Mouse (Mus musculus): ENCODE data around the gene Tfpt.
A peak's percentile ranks its signal among the peaks of the same experiment; 100 is the strongest.

The Tfpt gene

DNA sequence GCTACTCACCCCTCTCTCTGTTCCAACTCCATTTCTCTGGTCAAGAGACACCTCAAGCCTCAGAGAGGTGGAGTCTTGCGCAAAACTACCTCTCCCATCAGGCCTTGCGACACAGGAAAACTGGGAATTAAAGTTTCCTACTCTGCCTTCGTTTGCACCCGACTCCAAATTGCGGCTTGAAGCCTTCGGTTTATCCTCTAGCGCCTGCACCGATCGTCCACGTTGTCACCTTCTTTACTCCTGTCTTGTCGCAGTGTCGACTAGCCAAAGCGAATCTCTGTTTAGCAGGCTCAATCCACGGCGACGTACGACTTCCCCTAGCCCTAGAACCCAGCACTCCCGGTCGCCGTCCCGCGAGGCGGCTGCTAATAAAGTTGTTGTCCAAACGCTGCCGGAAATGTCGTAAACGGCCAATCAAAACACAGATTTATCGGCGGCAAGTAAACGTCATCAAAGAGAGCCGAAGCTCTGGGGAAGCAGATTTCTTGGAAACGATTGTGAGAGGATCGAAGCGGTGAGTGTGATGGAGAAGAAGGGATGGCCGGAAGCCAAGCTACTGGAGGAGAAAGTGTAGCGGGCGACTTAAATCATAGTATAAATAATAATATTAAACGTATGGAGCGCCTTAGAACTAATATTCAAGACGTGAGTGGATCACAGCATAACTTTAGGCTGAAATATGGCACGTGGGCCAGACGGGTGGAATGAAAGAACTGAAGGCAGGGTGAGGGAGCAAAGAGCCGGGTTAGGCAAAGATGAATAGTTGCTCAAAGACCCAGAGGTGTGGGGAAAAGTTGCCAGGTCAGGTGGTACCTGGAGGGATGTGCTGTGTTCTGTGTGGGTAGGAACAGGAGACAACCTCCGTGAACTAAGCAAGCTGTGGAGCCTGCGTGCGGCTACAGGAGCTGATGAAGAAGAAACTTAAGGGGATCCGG is at the start of gene Tfpt, which contains the start of gene Prpf31:
Gene Tfpt (minus strand): TSS at position 387 of the 935 bp plus-strand sequence.
Gene Prpf31 (plus strand): TSS at position 443 of the 935 bp plus-strand sequence.
- peak; percentile 92 to 95 for DNase-seq

DNA sequence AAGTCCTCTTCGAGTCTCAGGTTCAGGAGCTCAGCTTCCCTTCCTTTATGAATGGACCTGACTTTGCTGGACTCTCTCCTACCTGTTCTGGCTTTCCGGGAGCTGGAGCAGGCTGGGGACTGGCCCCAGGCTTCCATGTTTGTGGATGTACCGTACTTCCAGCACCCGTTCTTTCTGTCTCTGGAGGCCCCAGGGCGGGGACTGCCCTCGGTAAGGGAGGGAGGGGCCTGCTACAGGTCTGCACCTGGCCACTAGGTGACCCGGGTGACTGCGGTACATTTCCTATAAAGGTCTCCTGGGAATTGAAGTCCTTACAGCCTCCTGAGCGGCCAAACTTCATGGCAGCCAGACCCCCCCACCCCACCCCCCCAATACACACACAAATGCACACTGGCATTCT is 47.6 kb upstream of the Tfpt start, which contains the start of gene Tmc4:
Gene Tmc4 (minus strand): TSS at position 212 of the 400 bp plus-strand sequence.
- DNase-seq, result peak; percentile 58 to 86

DNA sequence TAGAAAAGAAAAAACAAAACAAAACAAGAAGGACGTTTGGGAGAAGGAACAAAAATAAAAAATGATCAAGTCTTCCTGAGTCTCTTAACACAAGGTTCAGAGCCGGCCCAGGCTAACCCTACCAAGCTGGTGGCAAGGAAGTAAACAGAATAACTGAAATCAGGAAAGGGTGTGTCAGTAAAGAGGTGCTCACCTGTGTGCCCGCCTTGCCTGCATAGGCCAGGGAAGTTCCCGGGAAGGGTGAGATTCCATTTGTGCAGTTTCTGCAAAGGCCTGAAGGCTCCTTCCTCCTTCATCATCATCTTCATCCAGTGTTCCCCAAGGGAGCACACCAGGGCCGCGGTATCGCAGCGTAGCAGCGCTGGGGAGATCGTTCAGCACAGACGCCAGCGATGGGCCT is 46.6 kb upstream of the Tfpt start:
- no peak for DNase-seq

DNA sequence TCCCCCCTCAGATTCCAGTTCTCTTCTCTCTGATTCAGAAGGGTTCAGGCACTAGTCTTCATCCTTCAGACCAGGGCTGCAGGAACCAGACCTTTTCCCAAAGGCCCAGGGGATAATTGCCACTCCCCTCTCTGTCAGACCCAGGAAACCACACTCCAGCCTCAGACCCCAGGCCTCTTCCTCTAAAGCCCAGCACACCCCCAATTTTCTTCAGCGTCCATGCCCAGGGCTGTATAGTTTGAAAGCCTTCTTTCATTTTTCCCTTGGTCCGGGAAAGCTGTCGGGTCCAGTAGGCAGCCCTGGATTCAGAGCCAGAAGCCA is 45.5 kb upstream of the Tfpt start:
- DNase-seq, result no peak

DNA sequence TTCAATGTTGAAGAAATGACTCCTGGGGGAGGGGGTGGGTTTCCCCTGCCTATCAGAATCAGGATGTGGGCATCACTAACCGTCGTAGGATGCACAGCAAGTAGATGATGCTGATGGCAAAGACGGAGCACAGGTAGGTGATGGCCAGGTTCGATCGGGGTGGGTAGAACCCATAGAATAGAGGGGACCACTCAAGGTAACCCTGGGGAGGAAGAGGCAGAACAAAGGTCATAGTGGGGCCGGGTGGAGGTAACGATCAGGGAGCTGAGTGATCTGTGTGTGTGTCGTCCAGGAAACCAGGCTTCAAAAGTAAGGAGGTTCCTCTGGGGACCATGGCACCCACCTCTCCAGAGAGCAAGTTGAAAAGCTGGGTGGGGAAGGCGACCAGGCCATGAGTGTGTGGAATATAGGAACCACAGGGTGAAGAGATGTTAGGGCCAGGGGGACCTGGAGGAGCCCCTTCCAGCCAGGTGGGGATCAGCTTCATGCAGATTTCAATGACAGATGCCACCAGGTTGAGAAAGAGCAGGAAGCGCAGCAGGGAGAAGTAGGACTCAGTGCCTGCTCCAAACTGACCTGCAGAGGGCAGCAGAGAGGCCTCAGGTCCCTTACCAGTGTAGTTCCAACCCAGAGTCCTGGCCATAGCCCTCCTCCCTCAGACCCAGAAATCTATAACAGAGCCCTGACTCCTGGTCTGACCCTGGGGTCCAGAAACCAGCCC is 44.9 kb upstream of the Tfpt start:
- DNase-seq, result peak; percentile 86 to 93

DNA sequence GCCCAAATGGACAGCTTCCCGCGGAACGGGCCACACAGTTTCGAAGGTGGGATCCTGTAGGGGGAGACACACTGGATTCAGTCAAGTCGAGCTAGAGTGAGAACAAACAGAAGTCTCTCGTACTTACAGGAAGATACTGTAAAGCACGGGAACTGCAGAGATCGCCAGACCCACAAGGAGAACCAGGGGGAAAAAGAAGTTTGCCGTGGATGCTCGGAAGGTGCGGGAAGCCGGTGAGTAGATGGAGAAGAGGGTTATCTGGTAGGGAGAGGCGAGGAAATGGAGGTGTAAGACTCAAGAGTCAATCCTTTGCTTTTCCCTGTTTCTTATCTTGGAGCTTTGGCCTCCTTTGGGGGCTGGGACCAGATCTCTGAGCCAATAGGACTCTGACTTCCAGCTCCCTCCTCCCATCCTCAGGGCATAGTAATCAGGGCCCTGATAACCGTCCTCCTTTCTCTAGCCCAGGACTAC is 37.2 kb upstream of the Tfpt start:
- DNase-seq, result no peak

DNA sequence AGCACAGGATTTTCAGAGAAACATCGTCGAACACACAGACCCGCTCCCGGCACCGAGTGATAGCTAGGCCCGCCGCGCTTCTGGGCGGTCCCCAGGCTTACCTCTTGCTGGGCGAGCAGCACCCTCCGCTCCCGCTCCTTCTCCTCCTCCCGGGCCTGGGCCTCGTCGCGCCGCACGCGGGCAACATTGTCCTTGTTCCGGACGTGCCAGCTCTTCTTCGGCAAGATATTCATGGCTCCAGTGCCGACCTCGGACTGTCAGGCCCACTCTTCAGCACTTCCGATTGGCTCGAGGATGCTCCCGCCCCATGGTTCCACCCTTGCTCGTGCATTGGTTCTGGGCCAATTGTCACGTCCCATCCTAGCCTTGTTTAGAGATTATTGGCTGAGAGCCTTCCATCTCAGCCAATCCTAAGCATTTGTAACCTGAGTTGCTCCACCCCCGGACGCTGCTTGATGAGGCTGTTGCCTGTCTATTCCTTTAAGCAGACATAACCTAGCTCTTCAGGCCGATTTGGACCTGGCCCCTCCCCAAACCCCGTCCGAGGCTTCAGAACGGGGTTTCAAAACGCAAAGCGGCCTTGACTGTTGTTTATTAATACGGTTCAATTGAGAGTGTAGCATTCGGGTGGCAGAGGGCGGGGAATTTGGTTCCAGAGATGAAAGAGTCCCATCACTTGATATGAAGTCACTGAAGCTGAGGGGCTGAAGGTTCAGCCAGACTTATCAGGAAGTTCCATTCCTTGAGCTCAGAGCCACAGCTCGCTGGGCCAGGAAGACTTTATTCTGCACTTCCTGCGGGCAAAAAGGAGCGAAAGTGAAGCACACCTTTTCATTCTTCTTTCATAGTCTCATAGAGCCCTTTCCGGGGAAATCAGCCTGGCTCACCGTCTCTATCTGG is 35.7 kb upstream of the Tfpt start, which contains the start of gene Leng1:
Gene Leng1 (minus strand): TSS at position 626 of the 900 bp plus-strand sequence.
- DNase-seq, result peak; percentile 99

DNA sequence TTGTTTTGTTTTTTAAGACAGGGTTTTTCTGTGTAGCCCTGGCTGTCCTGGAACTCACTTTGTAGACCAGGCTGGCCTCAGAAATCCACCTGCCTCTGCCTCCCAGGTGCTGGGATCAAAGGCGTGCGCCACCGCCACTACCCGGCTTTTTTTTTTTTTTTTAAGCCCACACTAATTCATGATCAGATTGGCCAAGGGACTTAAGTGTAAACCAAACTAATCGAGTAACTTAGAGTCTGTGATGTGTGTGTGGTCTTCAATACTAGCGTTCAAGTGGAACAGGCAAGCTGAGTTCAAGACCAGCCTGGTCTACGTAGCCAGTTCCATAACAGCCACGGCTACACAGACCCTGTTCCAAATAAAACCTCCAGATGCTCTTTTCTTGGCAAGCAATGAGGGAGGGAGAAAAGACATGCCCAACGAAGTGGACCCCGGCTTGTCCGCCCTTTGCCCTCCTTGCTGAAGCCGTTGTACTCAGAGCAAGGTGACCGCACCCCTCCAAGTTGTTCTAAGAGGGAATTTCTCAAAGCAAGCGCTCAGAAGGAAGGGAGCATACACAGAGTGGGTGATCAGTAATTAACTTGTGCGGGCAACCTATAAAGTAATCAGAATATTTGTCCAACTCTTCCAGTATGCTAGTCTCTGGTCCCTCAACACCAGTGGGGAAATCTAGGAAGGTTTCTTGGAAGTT is 34.9 kb upstream of the Tfpt start:
- DNase-seq, result peak; percentile 57 to 83

DNA sequence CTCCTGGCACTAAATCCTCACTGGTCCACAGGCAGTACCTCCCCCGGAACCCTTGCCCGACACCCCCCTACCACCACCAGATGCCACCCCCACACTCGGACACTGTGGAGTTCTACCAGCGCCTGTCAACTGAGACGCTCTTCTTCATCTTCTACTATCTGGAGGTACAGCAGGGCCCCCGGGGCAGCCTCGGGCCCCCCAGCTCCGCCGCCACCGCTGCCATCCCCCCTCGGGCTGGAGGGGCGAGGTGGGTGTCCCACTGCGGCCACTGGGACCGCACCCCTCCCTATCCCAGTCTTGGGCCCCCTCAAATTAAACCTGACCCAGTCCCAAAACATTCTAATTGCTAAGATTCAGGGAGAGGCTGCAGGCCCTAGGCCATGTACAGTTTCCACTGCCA is 28.8 kb upstream of the Tfpt start:
- no peak for DNase-seq

DNA sequence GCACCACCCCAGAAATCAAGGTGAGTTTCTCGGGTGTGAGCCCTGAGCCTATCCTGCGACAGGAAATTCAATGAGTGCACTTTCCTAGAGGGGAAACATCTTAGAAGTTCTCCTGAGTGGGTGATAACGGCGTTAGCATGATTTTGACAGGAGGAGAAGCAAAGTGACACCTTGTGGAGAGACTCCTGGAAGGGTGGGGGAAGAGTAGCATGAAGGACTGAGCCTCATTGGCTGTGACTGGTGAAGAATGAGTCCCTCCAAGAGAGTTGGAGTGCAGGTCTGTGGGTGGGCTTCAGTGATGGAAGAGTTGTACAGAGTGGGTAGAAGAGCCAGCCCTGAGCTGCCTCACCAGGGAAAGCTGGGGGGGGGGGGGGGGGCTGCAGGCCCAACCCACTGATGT is 27.2 kb upstream of the Tfpt start:
- DNase-seq, result no peak

DNA sequence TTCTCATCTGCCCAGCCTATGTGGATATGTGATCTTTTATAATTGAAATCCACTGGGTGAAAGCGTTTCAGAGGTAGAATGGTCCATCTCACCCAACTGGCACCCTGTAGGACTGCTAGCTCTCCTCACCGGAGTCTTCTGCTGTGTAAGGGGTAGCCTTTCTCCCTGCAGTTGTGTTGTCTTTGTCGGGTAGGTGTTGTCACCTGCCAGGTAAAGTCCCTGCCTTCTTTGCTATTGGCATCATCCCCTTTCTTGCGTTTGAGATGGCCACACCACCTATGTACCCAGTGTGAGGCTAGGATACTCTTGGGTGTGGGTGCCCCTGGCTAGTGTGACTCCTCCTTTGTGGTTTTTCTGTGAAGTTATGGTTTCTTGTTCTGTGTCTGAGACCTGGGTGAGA is 16.9 kb upstream of the Tfpt start:
- no peak for DNase-seq

DNA sequence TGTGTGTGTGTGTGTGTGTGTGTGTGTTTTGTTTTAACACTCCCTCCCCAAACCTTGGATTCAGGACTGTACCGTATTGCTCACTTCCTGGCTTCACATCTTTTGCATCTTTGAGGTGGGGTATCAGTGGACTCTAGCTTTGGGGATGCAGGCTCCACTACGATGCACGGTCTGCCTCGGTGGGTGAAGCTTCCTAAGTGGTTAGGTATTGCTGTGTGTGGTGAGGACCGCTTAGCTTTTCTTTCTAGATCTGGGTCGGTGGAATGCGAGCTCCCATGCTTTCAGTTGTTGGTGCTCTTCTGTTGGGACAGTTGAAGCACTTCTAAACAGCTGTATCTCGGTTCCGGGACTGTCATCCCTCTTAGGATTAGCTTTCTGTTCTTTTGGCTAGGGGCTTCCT is 16.5 kb upstream of the Tfpt start:
- no peak for DNase-seq

DNA sequence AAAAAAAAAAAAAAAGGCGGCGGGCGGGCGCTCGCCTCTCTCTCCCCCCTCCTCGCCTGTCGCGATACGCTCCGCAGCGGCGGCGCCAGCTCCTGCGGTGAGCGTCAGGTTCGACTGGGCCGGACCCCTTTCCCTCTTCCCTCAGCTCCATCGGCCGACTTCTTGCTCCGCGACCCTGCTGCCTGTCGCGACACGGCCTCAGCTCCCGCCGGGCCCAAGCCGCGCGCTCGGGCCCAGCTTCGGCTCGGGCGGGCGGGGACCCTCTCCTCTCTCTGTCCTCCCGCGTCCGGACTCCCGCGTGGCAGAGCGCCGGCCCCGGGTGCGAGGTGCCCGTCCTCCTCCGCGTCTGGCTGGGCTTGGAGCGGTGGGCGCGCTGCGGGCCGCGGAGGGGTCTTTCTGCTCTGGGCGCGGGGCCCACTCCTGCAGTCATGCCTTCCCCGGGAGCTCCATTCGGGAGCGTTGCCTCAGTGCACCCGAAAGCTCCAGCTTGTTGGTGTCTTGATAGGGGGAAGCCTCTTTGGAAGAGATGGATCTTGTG is 15.8 kb upstream of the Tfpt start:
- no peak for DNase-seq

DNA sequence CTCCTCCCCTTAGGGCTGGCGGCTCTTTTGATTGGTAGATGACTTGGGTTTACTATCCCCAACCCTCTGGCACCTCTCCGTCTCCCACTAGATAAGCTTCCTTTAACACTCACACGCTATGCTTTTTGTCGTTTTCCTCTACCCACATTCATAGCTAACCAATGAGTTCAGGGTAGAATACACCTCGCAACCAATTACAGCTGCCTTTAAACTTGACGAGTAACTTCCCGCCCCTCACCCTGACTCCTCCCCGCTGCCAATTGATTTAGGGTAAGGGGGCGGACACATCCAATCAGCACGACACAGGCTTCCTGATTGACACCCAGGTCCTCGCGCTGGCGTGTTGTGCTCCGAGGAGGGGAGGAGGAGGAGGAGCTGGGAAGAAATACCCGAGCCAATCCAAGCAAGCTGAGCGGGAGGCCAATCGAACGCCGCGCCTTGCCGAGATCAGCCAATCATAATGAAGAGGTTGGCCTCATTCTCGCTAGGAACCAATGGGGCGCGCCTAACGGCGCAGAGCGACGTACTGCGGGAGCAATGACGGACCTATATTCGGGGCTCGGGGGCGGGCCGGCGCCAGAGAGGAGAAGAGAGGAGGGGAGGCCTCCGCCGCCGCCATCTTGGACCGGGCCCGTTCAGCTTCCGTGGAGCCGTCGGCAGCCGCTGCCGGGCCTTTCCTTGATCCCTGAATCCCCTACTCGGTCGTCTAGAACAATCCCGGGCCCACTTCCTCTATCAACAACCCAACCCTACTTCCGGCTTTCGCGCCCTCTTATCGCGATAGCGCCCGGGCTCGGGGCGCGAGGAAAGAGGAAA is 15.2 kb upstream of the Tfpt start, which contains the start of gene Cnot3:
Gene Cnot3 (plus strand): TSS at position 597 of the 816 bp plus-strand sequence.
- DNase-seq, result peak; percentile 98 to 100

DNA sequence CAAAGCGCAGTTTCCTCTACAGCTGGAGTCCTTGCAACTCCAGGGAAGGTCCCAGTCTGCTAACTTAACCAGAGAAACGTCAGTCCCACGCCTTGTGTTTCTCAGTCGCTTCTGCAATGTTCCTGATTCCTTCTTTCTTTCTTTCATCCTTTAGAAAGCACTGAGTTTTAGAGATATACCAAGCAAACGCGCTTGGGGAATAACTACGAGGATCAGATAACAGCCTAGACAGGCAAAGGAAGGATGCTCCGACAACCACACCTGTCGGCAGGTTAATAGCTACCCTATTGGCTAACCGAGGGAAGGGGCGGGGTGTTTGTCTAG is 14.6 kb upstream of the Tfpt start:
- peak; percentile 94 to 96 for DNase-seq

DNA sequence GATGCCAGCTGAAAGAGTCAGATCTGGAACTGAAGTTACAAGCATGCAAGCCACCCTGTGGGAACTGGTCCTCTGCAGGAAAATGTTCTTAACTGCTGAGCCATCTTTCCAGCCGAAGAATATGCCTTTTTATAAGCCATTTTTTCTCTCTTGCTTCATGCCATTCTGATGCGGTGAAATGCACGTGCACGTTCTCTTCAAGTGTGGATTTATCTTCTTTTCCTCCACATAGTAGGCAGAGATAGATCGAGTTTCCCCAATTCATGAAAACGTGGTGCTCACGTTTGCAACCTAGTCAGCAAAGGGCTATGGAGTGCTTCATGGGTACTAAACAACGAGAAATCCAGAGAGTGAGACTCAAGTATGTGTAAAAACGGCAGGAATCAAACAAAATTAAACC is 14.1 kb upstream of the Tfpt start:
- DNase-seq, result no peak

DNA sequence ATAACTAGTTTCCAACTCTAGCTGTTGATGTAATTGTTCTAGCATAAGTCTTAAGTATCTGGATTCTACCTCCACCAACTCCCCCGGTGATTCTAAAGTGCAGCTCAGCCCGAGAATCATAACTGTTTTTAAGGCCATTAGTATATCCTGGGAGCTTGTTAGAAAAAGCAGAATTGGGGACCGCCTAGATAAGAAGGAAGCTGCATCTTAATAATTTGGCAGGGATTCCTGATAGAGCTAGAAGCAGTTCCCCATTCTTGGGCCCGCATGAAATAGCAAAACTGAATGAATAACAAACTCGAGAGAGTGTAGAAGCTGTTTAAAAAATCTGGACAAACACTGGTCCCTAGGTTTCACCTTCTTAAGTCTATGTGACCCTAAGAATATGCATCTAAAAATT is 13.7 kb upstream of the Tfpt start:
- DNase-seq, result no peak

DNA sequence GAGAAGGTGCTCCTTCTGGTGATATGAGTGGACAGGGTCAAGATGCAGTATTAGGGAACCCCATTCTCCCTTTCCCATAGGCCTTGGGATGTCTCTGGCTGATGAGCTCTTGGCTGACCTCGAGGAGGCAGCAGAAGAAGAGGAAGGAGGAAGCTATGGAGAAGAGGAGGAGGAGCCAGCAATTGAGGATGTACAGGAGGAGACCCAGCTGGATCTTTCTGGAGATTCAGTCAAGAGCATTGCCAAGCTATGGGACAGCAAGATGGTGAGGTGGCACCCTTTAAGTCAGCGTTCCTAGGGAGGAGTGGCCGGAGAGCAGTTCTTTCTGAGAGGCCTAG is 718 bp upstream of the Tfpt start:
- no peak for DNase-seq

DNA sequence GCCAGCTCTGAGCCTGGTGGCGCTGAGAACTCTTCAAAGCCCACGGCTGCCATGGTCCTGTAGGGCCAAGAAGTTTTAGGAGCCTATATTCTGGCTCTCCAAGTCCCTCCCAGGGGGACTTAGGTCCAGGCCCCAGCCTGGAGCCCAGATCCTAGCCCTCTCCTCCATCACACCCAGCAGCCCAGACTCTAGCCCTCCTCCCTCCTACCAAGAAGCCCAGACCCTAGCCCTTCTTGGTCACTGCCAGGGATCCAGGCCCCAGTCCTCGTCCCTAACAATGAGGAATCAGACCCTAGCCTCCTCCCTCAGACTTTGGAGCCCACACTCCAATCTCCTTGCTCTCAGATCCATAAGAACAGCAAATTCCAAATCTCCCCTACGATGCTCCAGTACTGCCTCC is 699 bp downstream of the Tfpt start:
- DNase-seq, result no peak

DNA sequence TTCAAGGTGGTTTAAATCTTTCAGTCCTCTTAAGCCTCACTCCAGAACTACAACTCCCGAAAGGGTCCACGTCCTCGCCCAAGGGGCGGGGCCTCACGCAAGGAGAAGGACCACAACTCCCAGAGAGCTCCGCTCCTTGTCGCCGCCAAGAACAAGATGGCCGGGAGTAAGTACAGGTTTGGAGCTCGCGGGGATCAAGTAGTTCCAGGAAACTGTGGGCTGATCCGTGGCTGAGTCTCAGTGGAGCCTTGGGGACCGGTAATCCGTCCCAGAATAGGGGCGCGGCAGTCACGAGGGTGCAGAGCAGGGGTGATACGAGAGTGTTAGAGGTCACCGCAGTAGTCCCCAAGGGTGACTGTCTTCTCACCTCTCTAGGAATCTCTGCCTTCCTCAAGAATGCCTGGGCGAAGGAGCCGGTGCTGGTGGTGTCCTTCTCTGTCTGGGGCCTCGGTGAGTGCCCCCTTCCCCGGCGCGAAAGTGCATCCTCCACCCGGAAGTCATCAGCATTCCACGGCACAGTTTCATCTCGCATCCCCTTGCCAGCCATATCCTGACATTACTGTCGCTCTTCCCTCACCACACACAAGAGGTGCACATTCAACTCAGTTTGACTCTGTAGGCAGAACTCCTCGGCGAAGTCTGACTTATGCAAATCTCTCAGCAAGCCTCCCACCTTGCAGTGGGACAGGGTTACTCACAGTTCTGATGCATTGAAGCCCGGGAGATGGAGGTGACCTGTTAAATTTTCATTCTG is 12.3 kb downstream of the Tfpt start, which contains the start of gene Ndufa3:
Gene Ndufa3 (plus strand): TSS at position 132 of the 754 bp plus-strand sequence.
- peak; percentile 91 to 96 for DNase-seq

All from kidney, postnatal 25 days (tissue).